Mouse (Mus musculus) CH12.LX (cell line): ENCODE measurements around the gene Mrpl49.

ENCODE experiments used
- CTCF ChIP-seq, 2 experiments: IDR thresholded peaks in 1 of 2; conservative IDR thresholded peaks in 1 of 2; 2 replicates each; pipeline ENCODE4 v1.5.1; 2011 to 2012; ENCODE audit warnings: low read depth in 2 of 2, low read length in 2 of 2, improper control_type of control experiment in 1 of 2, inconsistent platforms in 1 of 2, mild to moderate bottlenecking in 1 of 2, moderate library complexity in 1 of 2
- EP300 ChIP-seq: IDR thresholded peaks from 2 replicates; pipeline ENCODE4 v1.6.1; 2011; ENCODE audit warnings: low read length, improper control_type of control experiment
- GABPA ChIP-seq: IDR thresholded peaks from 2 replicates; pipeline ENCODE4 v1.6.1; 2012; ENCODE audit warnings: low read depth, low read length, improper control_type of control experiment, inconsistent platforms; ENCODE audit not compliant: insufficient replicate concordance
- HCFC1 ChIP-seq: IDR thresholded peaks from 2 replicates; pipeline ENCODE4 v1.6.1; 2012; ENCODE audit warnings: low read depth, mild to moderate bottlenecking, inconsistent platforms, low read length, improper control_type of control experiment
- JUN ChIP-seq: IDR thresholded peaks from 2 replicates; pipeline ENCODE4 v1.6.1; 2011; ENCODE audit warnings: low read depth, mild to moderate bottlenecking, low read length, improper control_type of control experiment, moderate library complexity; ENCODE audit not compliant: insufficient read depth
- MAX ChIP-seq: IDR thresholded peaks from 2 replicates; pipeline ENCODE4 v1.6.1; 2011; ENCODE audit warnings: low read length, improper control_type of control experiment
- POLR2A ChIP-seq: IDR thresholded peaks from 2 replicates; pipeline ENCODE4 v1.6.1; 2011; ENCODE audit warnings: low read depth, mild to moderate bottlenecking, improper control_type of control experiment, low read length
- ZKSCAN1 ChIP-seq: IDR thresholded peaks from 2 replicates; pipeline ENCODE4 v1.6.1; 2012; ENCODE audit warnings: low read depth, inconsistent platforms, low read length, improper control_type of control experiment, borderline replicate concordance

GRCm38 (mm10) chr19:6094119-6094518 lies 36.5 kb upstream of the Mrpl49 start, which contains the start of gene AC131692.1:
- TF ChIP-seq POLR2A, result no peak
- no peak for TF ChIP-seq CTCF (conservative IDR thresholded peaks at IDR 0.05 in 1 of 2, IDR thresholded peaks at IDR 0.05 in 1 of 2; ENCODE audit: low read depth in 2 of 2, low read length in 2 of 2)
- TF ChIP-seq MAX, result no peak
- no peak for TF ChIP-seq GABPA
- TF ChIP-seq ZKSCAN1, result no peak
- no peak for TF ChIP-seq HCFC1
- TF ChIP-seq EP300, result no peak
- no peak for TF ChIP-seq JUN
